Mouse (Mus musculus): ENCODE results near the gene Abhd17a. TPM values are rescaled to one million over a fixed set of nuclear protein-coding genes. Genes with fewer than 3 reads are reported as not detected.

Abhd17a gene
- total and polyA plus RNA-seq, 2 experiments from 2014 or later: 154 to 201 TPM

DNA sequence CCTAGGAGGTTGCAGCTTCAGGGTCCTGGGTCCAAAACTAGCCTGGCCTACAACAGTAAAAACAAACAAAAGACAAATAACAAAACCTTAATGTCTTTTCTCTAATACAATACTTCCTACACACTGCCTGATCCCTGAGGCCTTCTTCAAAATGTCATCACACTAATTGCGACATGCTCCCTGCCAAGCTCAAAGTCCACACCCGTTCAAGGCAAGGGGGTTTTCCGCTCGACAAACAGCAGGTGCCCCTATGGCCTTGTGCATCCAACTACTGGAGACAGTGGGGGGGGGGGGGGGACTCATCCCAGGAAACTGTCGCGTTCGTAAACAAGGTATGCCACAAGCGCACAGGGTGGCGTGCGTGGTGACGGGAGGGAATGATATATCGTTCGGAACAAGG is 29.5 kb downstream of the Abhd17a start:
- ATAC-seq: no peak
- Histone ChIP-seq H3K27me3 (ENCODE audit: insufficient read depth, low read length) (no peaks in the 10 kb centered on the region), H3K4me2 (ENCODE audit: low read depth) (peak overlapping the region; percentile 56), H3K27ac (ENCODE audit: low read depth, low read length) (peak overlapping the region; percentile 94), H3K4me3 (ENCODE audit: low read depth, low read length) (peak overlapping the region; percentile 85), H3K9ac (peak overlapping the region; percentile 93), H3K4me1 (ENCODE audit: insufficient read depth) (peaks cover 15% of the 10 kb centered on the region; the same call in 1 of the 2 replicates), H3K9me3 (ENCODE audit: low read length) (no peaks in the 10 kb centered on the region), H3K36me3 (ENCODE audit: insufficient read depth) (no peaks in the 10 kb centered on the region)
- no peak for TF ChIP-seq CTCF (IDR thresholded peaks at IDR 0.05; ENCODE audit: low read depth)
- no peak for DNase-seq
- 1% methylated on average over 13 of the region's 13 CpGs for WGBS

DNA sequence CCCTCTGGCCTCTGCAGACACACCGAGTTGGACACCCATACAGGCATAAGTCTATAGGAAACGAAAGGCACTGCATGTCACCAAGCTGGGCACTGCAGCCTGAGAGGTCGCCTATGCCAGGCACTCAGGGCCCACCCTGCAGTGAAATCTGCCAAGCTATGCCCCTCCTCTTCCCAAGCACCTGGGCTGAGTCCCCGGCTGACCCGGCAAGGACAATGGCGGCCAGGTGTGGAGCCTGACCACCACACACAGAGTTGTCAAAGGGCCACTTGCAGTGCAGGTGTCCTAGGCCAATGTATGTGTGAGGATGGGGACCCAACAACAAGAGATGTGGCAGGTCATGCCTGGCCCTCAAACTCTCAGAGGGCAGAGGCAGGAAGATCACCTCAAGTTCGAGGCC is 30.7 kb downstream of the Abhd17a start:
- Histone ChIP-seq H3K36me3 (ENCODE audit: insufficient read depth) (no peaks in the 10 kb centered on the region), H3K9me3 (ENCODE audit: low read length) (no peaks in the 10 kb centered on the region), H3K27ac (ENCODE audit: low read depth, low read length) (no peak overlapping the region), H3K4me2 (ENCODE audit: low read depth) (no peak overlapping the region), H3K4me1 (ENCODE audit: insufficient read depth) (peaks cover 15% of the 10 kb centered on the region; the same call in 1 of the 2 replicates), H3K9ac (no peak overlapping the region), H3K4me3 (ENCODE audit: low read depth, low read length) (no peak overlapping the region), H3K27me3 (ENCODE audit: insufficient read depth, low read length) (no peaks in the 10 kb centered on the region)
- TF ChIP-seq CTCF (IDR thresholded peaks at IDR 0.05; ENCODE audit: low read depth): no peak
- 91% methylated on average over 7 of the region's 7 CpGs for WGBS
- DNase-seq (no peak), ATAC-seq (no peak)

DNA sequence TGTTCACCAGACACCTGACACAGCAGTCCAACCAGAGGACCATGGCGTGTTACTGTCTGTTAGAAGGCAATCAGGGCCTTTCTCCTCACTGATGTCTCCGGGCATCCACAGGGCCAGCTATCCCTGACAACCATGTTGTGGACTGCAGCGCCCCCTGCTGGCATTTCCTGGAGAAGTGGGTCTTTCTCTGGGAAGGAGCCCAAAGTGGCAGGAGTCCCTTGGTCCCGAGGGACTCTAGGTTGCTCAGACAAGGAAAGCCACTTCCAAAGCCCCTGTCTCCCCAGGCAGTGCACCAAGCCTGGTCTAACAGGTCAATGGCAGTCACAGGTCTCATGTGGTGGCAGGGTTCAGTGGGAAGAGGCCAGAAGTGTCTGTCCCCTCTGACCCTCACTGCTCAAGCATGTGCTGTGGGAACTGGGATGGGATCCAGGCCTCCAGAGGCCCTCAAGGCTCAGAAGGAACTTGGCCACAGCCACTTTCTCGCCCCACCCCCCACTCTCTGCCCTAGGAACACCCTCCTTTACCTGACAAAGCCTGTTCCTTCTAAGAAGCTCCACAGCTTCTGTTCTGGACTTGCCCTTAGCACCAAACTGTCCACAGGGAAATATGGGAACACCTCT is 32.7 kb downstream of the Abhd17a start:
- H3K4me2 ChIP-seq (ENCODE audit: low read depth): no peak overlapping the region
- peaks cover 9% of the 10 kb centered on the region; the same call in 1 of the 2 replicates for H3K4me1 ChIP-seq (ENCODE audit: insufficient read depth)
- H3K27me3 ChIP-seq (ENCODE audit: insufficient read depth, low read length): no peaks in the 10 kb centered on the region
- no peak overlapping the region for H3K4me3 ChIP-seq (ENCODE audit: low read depth, low read length)
- no peak overlapping the region for H3K9ac ChIP-seq
- 30% methylated on average over 5 of the region's 5 CpGs for WGBS
- DNase-seq: peak; percentile 72
- no peak overlapping the region for H3K27ac ChIP-seq (ENCODE audit: low read depth, low read length)
- no peak for ATAC-seq
- peak; percentile 82 for TF ChIP-seq CTCF (IDR thresholded peaks at IDR 0.05; ENCODE audit: low read depth)
- no peaks in the 10 kb centered on the region for H3K36me3 ChIP-seq (ENCODE audit: insufficient read depth)
- H3K9me3 ChIP-seq (ENCODE audit: low read length): no peaks in the 10 kb centered on the region

DNA sequence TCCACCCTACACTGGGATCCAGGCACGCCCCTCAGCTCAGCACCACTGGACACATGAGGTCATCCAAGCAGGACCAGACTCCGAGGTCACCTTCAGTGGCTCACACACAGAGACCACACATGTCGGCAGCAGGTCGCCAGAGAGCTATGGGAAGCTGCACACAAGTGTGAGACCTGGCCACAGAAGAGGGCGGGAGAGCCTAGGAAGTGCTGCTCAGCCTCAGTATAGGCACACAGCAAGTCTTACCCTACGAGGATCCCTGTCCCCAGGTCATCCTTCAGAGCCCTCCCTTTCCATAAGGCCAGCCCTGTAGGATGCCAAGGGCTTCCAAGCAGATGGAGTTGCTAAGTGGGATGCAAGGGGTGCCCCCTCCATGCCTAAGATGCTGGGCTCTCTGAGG is 36.1 kb downstream of the Abhd17a start:
- peaks cover 14% of the 10 kb centered on the region for H3K36me3 ChIP-seq (ENCODE audit: insufficient read depth)

DNA sequence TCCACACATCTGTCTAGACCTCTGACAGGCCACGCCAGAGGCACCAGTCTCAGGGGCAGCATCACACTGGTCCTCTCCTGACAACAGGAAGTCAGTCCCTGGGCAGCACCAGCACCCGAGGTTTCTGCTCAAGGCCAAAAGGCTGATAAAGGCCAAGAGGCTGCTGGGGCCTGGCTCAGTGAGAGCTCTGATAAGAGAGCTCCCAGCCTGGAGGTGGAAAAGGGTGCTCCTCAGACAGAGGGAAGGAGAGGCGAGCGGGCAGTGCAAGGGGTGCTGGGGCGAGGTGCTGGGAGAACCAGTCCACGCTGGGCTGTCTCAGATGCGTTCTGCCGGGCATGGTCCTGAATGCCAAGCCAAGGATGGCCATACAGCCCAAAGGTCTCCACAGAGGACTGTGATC is 36.6 kb downstream of the Abhd17a start:
- Histone ChIP-seq H3K27me3 (ENCODE audit: insufficient read depth, low read length) (no peaks in the 10 kb centered on the region), H3K9ac (no peak overlapping the region), H3K4me2 (ENCODE audit: low read depth) (no peak overlapping the region), H3K36me3 (ENCODE audit: insufficient read depth) (peaks cover 14% of the 10 kb centered on the region), H3K4me1 (ENCODE audit: insufficient read depth) (no peaks in the 10 kb centered on the region), H3K4me3 (ENCODE audit: low read depth, low read length) (no peak overlapping the region), H3K27ac (ENCODE audit: low read depth, low read length) (no peak overlapping the region), H3K9me3 (ENCODE audit: low read length) (no peaks in the 10 kb centered on the region)
- no peak for ATAC-seq
- DNase-seq: no peak
- TF ChIP-seq CTCF (IDR thresholded peaks at IDR 0.05; ENCODE audit: low read depth): no peak
- 92% methylated on average over 8 of the region's 8 CpGs for WGBS

More for the DNA sequence above, 36.1 kb downstream of the Abhd17a start:
- no peak for TF ChIP-seq CTCF (IDR thresholded peaks at IDR 0.05; ENCODE audit: low read depth)
- no peak for ATAC-seq
- WGBS: 90% methylated on average over 6 of the region's 6 CpGs
- H3K9ac ChIP-seq: no peak overlapping the region
- H3K4me1 ChIP-seq (ENCODE audit: insufficient read depth): no peaks in the 10 kb centered on the region
- no peak for DNase-seq
- no peak overlapping the region for H3K27ac ChIP-seq (ENCODE audit: low read depth, low read length)
- H3K9me3 ChIP-seq (ENCODE audit: low read length): no peaks in the 10 kb centered on the region
- no peak overlapping the region for H3K4me3 ChIP-seq (ENCODE audit: low read depth, low read length)
- H3K27me3 ChIP-seq (ENCODE audit: insufficient read depth, low read length): no peaks in the 10 kb centered on the region
- H3K4me2 ChIP-seq (ENCODE audit: low read depth): no peak overlapping the region

DNA sequence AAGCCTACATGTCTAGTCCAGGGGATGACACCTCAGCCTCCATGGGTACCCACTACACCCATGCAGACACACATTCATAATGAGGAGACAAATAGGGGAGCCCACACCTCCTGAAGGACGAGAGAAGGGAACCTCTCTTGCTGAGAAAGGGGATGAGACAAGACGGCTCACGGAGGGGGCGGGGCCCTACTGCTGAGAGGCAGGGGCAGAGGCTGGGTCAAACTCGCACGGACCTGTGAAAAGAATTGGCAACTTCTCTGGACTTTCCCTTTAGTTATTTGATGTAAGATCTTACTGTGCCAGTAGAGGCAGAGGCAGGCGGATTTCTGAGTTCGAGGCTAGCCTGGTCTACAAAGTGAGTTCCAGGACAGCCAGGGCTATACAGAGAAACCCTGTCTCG is 37.8 kb downstream of the Abhd17a start:
- DNase-seq (no peak), ATAC-seq (no peak)
- 63% methylated on average over 9 of the region's 9 CpGs for WGBS
- no peaks in the 10 kb centered on the region for H3K4me1 ChIP-seq (ENCODE audit: insufficient read depth)
- TF ChIP-seq CTCF (IDR thresholded peaks at IDR 0.05; ENCODE audit: low read depth): no peak
- H3K36me3 ChIP-seq (ENCODE audit: insufficient read depth): peaks cover 25% of the 10 kb centered on the region
- H3K4me3 ChIP-seq (ENCODE audit: low read depth, low read length): no peak overlapping the region
- no peak overlapping the region for H3K9ac ChIP-seq
- H3K27ac ChIP-seq (ENCODE audit: low read depth, low read length): no peak overlapping the region
- no peaks in the 10 kb centered on the region for H3K9me3 ChIP-seq (ENCODE audit: low read length)
- H3K27me3 ChIP-seq (ENCODE audit: insufficient read depth, low read length): no peaks in the 10 kb centered on the region
- H3K4me2 ChIP-seq (ENCODE audit: low read depth): no peak overlapping the region

DNA sequence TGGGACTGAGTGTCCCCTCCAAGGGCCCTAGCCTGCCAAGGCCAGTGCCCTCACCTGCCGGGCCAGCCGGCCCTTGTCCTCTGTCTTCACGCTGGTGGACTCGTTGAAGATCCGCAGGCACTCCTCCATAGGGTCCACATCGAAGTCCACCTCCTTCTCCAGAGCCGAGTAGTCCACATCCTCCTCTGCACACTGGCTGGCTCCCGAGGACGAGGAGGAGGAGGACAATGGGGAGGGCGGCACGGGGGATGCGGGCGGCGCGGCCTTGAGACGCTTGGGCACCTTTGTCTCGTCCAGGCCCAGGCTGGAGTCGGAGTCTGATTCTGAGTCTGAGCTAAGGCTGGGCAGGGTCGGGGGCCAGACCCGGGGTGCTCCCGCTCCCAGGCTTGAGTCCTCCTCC is 40.9 kb downstream of the Abhd17a start:
- Histone ChIP-seq H3K4me1 (ENCODE audit: insufficient read depth) (no peaks in the 10 kb centered on the region), H3K9ac (no peak overlapping the region), H3K4me2 (ENCODE audit: low read depth) (no peak overlapping the region), H3K27ac (ENCODE audit: low read depth, low read length) (no peak overlapping the region), H3K27me3 (ENCODE audit: insufficient read depth, low read length) (no peaks in the 10 kb centered on the region), H3K36me3 (ENCODE audit: insufficient read depth) (peaks cover 53% of the 10 kb centered on the region), H3K4me3 (ENCODE audit: low read depth, low read length) (no peak overlapping the region), H3K9me3 (ENCODE audit: low read length) (no peaks in the 10 kb centered on the region)
- TF ChIP-seq CTCF (IDR thresholded peaks at IDR 0.05; ENCODE audit: low read depth): no peak
- WGBS: 91% methylated on average over 21 of the region's 21 CpGs
- DNase-seq (no peak), ATAC-seq (no peak)
